Mouse (Mus musculus) left cerebral cortex, postnatal 36 days (tissue): ENCODE results near the gene 4930556J24Rik. TPM values are rescaled to one million over a fixed set of nuclear protein-coding genes. Genes with fewer than 3 reads are reported as not detected.
"Not testable (repeated sequence)": the region's sequence is repeated elsewhere in the genome, so short reads cannot be mapped to it uniquely, and the experiment has no call there.

Experiments
- DNase-seq, 2 experiments: peaks; one replicate each; pipeline ENCODE4 v3.0.0; 2021 to 2022; ENCODE audit warnings: low spot score in 2 of 2, mixed read lengths in 1 of 2
- intact Hi-C: fragments of 180-260 bp; cut with DNase I; formaldehyde crosslinking; loops from one replicate; pipeline ENCODE4 v1.15.1; 2025
- total RNA-seq, 2 experiments: library from RNA; stranded (reverse); gene quantifications; 2 replicates each; pipeline ENCODE4 v1.2.3; 2021

Gene 4930556J24Rik
- total RNA-seq, 2 experiments from 2014 or later: 0.54 TPM; not detected in 1

DNA sequence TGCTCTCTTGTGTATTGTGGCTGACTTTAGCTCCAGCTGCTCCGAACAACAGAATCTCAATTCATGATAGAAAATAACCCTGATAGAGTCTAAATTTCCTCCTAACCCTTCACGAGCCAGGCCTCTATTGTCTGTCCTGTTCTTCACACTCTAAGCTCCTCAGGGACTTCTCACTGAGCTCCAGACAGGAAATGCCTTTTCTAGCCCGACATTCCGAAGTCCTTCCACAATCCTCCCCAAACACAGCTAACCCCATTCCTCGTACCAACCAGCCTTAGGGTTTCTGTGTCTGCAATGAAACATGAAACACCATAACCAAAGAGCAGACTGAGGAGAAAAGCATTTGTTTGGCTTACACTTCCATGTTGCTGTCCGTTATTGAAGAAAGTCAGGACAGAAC lies 5.0 kb upstream of the 4930556J24Rik start:
- intact Hi-C loops: no loop called here
- DNase-seq: no peak

DNA sequence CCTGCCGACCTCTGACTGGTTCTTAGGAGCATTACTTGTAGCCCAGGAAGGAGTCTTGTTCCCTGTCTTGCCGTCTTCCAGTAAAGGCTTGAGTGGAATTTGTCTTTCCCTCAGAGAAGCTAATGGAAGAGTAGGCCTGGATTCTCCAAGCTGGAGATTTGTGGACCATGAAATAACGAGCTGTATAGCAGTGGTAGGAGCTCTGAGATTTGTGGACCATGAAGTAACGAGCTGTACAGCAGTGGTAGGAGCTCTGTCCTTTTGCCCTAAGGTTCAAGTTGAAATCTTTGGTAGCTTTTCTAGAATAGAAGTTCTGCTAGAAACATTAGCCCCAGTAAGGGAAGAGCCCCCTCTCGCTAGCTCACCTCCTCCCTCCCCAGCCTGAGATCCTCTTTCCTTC lies 1.8 kb upstream of the 4930556J24Rik start:
- intact Hi-C loops: no loop called here
- DNase-seq: no peak

DNA sequence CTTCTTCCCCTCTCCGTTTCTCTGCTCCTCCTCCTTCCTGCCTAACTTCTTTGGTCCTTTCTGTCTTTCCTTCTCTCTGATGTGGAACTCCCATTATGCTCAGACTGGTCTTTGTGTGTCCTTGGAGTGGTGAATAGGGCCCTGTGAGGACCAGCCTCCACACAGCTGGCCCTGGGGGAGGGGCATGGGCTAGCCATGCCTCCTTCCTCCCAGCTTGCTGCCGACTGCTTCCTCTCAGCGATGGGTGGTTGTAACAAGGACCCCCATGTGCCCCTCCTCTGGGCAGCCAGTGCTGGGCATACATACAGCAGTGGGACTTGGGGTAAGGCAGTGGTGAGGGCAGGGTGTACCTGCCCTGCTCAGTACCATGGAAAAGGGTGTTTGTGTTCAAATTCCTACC lies 2.3 kb downstream of the 4930556J24Rik start:
- intact Hi-C loops: no loop called here
- DNase-seq: no peak

DNA sequence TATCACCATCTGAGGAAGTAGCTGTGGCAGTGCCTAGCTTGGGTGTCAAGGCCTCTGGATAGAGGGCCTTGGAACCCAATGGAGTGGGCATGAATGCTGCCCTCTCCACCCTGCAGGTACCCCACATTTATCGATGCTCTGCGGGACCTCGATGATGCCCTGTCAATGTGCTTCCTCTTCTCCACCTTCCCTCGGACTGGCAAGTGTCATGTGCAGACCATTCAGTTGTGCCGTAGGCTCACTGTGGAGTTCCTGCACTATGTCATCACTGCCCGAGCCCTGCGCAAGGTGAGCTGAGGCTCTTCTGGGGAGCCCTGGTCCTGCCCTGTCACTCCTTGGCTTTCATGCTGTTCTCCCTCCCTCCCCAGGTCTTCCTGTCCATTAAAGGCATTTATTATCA lies 3.5 kb downstream of the 4930556J24Rik start:
- peak in 1 of 2 experiments; percentile 1 for DNase-seq
- intact Hi-C loops: no loop called here

DNA sequence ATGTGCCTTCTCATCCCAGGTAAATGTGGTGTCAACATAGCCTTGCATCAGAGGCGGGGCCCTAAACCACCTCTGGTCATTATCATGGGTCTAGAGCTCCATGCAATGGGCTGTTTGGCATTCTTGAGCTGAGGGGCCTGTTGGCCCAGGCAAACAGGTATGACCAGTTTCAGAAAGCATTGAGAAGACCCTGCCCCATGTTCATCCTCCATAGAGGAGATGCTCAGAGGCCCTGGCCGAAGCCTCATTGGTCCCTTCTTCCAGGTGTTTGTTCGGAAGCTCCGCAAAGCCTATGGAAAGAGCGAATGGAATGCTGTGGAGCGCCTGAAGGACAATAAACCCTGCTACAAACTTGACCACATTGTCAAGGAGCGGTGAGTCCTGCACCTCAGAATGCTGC lies 6.2 kb downstream of the 4930556J24Rik start:
- intact Hi-C loops: no loop called here

DNA sequence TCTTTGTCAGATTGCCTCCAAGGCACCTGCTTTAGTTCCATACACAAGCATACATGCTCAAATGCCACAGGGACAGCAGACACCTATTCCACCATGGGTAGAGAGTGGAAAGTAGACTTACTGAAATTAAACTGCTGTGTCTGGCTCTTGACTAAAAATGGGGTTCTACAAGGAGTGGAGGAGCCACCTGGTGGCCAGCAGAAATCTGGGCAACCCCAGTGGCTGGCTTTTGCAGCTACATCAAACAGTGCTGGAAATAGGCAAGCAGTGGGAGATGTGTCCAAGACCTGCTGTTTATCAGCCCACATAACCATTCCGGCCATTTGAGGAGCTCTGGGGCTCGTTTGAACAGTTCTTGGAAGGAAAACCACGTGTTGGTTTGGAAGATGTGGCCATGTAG lies 6.7 kb downstream of the 4930556J24Rik start:
- intact Hi-C loops: no loop called here

More for the DNA sequence above, 6.2 kb downstream of the 4930556J24Rik start:
- no peak for DNase-seq

DNA sequence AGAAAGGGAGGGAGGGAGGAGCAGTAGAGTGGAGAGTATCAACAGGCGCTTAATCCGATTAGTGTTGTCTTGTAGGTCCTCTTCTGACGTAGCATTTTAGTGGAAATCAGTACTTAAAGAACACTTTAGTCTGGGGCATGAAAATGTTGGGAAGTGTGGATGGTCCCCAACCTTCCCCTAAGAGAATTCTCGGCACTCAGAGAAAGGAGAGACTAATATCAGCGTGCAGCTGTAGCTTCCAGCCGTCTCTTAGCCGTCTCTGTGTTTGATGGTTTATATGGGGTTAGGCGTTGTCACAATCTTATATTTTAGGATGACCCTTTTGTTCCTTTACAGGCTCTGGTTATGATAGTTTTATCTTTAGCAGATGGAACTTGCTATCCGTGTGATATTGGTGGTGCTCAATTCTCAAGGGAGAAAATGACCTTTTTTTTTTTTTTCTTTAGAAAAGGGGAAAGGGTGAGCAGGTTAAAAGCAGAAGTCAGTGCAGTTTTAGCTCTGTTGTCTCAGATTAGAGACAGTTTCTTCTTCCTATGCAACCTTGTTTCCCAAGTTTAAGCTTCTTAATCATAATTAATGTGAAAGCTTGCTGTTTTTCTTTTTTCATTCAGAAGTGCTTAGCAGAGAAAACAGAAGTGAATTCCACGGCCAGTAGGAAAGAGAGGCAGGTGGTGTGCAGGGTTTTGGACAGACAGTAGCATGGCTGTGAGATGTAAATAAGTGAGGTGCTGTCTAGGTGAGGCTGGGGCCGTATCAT lies 12.0 kb downstream of the 4930556J24Rik start:
- intact Hi-C loops: no loop called here
- no peak for DNase-seq

More for the DNA sequence above, 6.7 kb downstream of the 4930556J24Rik start:
- no peak for DNase-seq

DNA sequence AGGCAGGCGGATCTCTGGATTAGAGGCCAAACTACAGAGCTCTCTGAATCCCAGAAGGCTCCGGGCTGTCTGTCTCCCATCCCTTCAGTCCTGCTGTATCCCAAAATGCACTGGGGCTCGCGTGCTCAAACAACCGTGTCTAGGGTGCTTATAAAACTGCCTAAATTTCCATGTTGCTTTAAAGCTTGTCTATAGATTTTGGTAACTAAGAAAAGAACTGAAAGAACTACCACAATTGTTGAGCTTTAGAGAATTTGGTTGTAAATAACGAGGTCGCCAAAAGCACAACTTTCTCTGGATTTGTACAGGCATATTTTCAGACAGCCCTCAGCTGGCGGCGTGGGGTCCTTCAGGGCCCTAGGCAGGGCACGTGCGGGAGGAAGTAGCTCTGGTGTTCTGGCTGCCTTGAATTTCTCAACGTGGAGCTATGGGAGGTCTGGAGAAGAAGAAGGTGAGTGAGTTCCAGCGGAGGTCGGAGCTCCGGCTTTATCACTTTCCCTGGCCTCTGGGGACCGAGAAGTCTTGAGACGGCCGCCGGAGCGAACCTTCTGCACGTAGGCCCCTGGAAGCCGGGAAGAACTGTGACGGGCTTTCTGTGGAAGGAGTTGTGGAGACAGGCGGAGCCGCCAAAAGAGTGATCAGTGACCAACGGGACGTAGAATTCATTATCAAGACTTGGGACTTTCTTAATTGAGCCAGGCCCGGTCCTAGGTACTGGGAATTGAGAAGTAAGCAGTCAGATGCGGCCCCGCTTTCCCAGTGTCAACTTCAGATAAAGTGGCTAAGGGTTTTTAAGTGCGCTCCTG lies 12.8 kb downstream of the 4930556J24Rik start, which contains the start of gene Pes1:
Gene Pes1 (plus strand): TSS at position 366 of the 806 bp plus-strand sequence.
- DNase-seq: peak; percentile 84 to 85
- intact Hi-C loops: no loop called here

DNA sequence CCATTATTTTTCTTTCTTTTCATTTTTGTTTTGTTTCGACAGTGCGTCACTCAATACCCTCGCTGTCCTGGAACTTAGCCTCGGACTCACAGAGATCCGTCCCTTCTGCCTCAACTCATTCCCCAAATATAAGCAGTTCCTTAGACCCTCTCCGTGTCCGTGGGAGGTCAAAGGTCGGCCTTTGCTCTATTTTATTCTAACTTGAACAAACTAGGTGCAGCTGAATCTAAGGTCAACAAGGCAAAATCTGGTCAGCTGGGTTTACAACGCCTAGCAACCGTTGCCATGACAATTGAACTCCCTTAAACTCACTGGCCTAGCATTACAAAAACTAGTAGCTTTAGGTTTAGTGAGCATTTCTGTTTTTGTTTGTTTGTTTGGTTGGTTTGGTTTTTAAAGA lies 13.4 kb downstream of the 4930556J24Rik start:
- DNase-seq: no peak

DNA sequence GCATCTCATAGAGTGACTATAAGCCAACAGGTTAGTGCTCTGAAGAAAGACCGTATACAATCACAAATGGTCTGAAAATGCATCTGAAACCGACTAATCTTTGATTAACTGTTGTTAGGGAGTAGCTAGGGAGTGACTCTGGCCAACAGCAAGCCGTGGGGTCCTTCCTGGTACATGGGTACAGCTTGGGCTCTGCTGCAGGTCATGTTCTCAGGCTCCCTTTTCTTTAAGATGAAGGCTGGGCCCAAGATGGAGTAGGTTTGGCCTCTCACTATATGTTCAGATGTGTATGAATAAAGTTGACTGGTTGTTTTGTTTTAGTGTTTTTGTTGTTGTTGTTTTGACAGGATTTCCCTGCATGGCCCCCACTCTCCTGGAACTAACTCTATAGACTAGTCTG lies 14.8 kb downstream of the 4930556J24Rik start:
- DNase-seq: no peak

More for the DNA sequence above, 13.4 kb downstream of the 4930556J24Rik start:
- intact Hi-C loops: no loop called here

DNA sequence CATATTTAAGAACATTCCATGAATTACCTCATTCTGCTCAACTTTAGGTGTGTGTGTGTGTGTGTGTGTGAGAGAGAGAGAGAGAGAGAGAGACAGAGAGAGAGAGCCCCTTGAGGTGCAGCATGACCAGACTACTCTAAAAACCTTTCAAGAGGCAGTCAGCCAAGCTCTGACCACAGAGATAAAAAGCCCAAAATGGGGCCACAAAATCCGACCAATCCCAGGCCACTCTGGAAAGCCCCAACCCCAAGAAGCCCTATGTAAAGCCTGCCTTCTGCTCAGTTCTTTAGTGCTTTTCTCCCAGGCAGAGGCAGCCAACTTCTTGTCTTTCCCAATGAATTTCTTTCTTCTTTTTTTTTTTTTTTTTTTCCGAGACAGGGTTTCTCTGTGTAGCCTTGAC lies 15.7 kb downstream of the 4930556J24Rik start:
- intact Hi-C loops: no loop called here
- DNase-seq: no peak

More for the DNA sequence above, 14.8 kb downstream of the 4930556J24Rik start:
- intact Hi-C loops: no loop called here

DNA sequence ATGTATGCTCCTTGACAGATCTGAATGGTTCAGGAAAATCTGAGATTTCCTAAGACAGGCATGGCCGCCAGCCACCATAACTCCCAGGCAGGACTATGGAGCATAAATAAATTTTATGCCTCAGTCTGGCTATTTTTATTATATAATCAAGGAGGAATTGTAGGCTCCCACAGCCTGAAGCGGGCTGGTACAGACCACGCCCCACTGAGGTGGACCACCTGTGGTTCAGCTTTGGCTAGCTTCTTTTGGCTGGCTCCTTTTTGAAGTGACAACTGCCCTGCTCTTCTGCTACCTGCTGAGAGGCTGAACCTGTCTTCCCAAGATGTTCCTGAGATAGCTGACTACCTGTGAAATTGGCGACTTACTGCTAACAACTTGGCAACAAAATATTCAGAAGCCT lies 21.2 kb downstream of the 4930556J24Rik start:
- DNase-seq, intact Hi-C loops: not testable (repeated sequence)

DNA sequence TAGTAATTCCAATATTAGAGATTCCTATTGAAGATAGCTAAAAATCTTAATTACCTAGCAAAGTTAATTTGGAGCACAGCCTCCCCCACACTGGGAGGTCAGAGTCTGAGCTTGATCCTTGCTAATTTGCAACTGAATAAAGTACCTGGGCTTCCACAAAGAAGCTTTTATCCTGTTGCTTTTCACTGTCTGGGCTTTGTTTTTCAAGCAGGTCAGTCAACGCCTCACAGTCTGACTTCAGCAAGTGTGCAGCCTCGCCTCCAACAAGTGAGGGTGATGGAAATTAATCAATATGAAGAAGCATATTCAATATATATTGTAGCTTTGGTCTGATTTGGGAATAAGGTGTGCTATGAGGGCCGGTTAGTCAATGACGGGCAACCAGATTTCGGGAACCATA lies 21.7 kb downstream of the 4930556J24Rik start:
- DNase-seq, intact Hi-C loops: not testable (repeated sequence)

DNA sequence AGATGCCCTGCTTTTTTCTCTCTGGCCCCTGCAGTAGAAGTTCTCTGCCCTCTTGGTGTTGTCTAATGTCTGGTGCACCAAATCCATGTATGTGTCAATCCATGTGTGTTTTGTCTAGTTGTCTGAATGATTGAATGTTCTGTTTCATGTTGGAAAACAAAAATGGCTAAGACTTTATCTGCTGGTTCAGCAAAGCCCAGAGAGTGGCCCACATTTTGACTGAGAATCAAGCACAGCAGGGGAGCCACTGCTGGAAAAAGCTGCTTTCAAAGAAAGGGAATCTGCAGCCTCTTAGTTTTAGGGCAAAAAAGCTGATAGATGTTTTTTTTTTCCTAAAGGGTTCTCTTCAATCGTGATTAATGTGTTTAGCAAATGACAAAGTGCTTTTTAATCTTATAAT lies 30.2 kb downstream of the 4930556J24Rik start:
- no peak for DNase-seq
- intact Hi-C loops: no loop called here

DNA sequence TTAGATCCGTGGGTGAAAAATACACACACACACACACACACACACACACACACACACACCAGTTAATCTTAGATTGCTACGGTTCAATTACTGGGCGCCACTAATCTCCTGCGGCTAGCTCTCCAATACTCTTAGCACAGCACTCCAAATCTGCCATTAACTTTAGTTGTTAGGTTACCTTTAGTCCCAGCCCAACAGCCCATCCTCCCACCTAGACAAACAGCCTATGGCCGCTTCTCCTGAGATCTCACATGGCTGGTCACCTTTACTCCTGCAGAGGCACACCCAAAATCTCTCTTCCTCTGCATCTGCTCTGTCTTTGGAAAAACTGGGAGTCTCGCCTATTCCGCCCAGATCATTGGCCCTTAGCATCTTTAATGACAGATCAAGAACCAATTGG lies 35.2 kb downstream of the 4930556J24Rik start:
- intact Hi-C loops: no loop called here
- no peak for DNase-seq

DNA sequence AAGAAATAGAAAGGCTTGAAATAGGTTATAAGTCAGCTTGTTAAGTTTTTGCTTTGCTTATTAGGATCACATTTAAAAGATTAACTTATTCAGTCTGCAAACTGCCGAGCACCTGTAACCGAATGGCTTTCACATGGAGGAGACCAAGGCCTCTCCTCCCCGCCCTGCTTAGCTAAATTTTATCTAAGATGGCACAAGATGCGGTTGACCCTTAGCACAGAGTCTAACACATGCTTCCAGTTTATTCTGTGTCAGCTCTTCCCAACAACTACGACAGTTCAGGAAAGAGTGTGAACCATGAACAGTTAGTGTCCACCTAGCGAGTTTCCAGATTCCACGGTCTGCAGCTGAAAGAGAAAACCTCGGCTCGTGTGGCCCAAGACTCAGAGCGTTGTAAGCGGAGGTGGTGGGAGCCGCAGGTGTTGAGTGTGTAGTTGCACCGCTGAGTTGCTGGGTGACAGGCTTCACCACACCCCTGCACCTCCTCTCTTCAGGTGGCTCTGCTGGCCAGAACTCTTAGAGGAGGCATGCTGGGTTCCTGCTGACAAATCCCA lies 39.2 kb downstream of the 4930556J24Rik start:
- DNase-seq: no peak
- intact Hi-C loops: no loop called here

DNA sequence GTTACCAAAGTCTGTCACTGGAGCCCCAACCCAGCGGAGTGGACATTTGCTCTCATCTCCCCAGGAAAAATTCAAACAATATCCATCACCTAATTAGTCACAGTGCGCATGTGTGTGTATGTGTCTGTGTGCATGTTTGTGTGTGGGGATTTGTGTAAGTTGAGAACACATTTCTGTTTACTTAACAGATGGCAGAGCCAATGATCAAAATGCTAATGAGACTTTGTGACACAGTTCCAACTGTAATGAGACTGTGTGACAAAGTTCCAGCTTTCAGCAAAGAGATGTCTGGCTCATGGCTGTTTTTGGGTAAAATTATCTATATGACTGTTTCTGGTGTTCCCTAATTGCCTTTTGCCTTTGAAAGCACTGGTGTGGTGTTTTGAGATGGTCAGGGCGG lies 40.3 kb downstream of the 4930556J24Rik start:
- intact Hi-C loops: no loop called here
- DNase-seq: no peak

DNA sequence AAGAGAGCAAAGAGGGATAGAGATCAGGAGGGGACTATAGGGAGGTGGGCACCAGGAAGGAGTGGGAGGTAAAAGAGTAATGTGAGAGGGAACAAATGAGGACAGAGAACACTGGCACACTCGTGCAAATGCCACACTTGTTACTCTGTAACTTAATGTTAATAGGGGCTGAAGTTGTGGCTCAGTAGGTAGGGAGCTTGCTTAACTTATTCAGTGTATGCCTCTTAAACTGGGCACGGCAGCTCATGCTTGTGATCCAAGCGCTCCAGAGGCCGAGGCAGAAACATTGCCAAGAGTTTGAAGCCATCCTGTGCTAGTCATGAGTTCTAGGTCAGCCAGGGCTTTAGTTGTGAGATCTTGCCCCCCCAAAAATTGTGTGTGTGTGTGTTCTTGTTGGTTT lies 41.4 kb downstream of the 4930556J24Rik start:
- no peak for DNase-seq
- intact Hi-C loops: no loop called here

DNA sequence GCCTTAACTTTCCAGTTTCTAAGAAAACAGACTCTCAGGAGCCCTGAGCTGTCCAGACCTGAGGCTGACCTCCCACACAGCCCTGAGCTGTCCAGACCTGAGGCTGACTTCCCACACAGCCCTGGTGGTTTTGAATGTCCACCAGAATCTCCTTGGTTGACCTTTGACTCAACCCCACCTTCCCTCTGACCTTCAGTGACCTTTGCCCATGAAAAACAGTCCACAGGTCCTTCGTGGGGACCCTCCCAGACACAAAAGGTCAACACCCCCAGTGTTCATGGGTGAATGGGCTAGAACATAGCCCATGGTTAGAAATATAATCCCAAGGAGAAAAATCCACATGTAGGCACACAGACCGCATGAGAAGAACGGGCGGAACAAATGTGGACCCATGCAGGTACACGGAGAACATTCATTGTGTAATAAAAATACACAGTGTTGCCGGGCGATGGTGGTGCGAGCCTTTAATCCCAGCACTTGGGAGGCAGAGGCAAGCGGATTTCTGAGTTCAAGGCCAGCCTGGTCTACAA lies 42.8 kb downstream of the 4930556J24Rik start:
- intact Hi-C loops: no loop called here
- no peak for DNase-seq

DNA sequence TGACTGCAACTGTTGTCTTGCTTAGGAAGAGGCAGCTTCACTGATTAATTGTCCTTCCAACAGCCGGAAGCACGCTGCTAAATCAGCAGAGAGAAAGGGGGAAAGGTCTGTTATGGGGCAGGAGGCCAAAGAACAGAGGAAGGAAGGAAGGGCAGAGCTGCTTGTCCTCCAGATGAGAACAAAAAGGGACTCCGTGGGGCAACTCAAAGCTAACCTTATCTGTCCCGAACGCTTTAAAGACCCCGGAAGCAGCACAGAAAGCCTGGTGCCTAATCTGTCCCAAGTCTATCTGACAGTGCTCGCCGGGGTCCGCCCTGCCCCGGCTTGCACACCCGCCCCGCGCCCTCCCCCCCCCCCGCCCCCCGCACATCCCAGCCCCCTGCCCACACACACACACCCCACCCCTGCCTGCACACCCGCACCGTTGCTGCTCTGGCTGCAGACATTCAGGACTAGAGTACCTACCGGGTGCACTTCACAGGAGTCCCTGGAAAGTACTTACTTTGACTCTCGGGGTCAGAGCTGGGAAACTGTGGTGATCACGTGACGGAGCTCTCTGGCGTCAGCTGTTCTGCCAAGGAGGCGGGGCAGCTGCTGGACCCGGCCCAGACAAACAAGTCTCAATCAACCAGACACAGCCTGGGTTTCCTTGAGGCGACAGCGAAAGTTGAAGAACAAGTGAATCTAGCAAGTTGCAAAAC lies 44.9 kb downstream of the 4930556J24Rik start, which contains the start of gene Tcn2:
Gene Tcn2 (minus strand): TSS at position 649 of the 701 bp plus-strand sequence.
- intact Hi-C loops: no loop called here
- DNase-seq: peak in 1 of 2 experiments; percentile 57
